Mouse (Mus musculus) testis, adult 2 months (tissue): ENCODE measurements at regions not wholly inside any gene's neighbourhood (a gene's known extent, or its start where the extent isn't known, plus 50 kb on each side); places are given as distances from the start of the nearest gene placed in this dataset.

Experiments
- CTCF ChIP-seq: fragments of 200-500 bp; IDR thresholded peaks from 2 replicates; pipeline ENCODE4 v1.5.1; 2012; ENCODE audit warnings: low read depth, mild to moderate bottlenecking, inconsistent platforms, low read length, moderate library complexity; ENCODE audit not compliant: control insufficient read depth, insufficient read depth, insufficient replicate concordance
- POLR2A ChIP-seq: fragments of 200-500 bp; IDR thresholded peaks from 2 replicates; pipeline ENCODE4 v1.6.1; 2012; ENCODE audit warnings: low read depth, mild to moderate bottlenecking, inconsistent platforms, low read length, moderate library complexity; ENCODE audit not compliant: control insufficient read depth

- no peak for TF ChIP-seq POLR2A
- no peak for TF ChIP-seq CTCF
These were observed 248.5 kb upstream of the Pde3a start for GRCm38 (mm10) chr6:141000552-141000951.
